Mouse (Mus musculus) embryo, embryonic 11.5 days (tissue): ENCODE results near the gene Mtr.
A peak's percentile ranks its signal among the peaks of the same experiment; 100 is the strongest.

Experiments
- DNase-seq: peaks from one replicate; pipeline ENCODE4 v3.0.0-alpha.2; 2012; ENCODE audit warnings: low read depth, low spot score

The Mtr gene

DNA sequence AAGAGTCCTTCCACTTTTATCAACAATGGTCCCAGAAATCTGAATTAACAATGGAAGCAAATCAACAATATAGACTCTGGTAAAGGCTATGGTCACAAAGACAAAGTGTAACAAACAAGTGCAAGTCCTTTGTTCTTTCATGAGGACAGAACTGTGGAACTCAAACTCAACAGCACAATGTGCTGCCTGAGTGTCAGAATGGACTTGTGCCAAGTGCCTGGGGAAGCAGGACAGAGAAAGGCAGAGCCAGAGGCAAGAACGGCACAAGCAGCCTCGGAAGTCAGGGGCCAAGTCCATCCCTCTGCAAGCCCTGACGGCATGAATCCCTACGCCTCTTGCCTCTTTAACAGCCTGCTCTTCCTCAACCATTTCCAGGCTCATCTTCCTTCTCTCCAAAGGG is 13.9 kb downstream of the Mtr start:
- no peak for DNase-seq

DNA sequence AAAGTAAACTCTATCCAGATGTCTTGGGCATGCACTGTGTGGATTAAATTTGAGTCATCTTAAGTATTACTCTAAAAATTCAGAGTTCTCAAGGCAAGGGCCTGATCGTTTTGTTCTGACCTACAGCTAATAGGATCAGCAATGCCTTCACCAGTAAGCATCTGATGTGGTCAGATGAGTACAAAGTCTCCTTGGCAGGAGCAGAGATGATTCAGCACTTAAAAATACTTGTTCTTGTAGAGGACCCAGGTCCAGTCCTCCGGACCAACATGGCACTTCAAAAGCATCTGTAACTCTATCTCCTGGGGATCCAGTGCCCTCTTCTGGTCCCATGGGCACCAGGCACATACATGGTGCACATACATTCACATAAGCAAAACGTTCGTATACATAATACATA is 25.8 kb downstream of the Mtr start:
- DNase-seq = no peak

DNA sequence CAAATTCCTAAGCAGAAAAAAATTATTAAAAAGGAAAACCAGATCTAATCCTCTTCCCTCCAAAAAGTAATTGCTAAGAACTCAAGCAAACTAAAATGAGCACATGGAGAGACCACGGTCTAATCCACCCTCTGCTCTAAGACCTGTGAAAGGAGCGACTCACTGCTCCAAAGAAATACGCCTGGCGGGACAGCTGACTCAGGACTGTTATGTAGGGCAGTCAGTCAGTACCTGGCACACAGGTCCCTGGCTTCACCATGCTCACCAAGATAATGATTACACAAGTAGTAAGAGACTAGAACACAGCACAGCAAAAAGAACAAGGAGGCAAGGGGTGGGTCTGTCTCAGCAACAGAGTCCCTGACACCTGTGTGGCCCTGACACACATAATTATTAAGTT is 29.7 kb downstream of the Mtr start:
- no peak for DNase-seq

DNA sequence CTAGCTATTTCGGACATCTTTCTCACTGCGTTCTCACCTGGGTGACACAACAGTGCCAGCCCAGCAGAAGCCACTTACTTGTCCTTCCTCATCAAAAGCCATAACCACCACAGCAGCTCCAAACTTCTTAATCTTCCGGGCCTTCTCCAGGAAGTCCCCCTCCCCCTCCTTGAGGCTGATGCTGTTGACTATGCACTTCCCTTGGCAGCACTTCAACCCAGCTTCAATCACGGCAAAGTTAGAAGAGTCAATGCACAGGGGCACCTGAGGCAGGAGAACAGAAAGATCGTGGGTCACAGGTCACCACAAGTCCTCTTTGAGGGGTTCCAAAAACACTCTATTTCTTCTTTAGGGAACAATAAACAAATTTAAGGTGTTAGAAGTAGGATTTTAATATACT is 30.3 kb downstream of the Mtr start:
- no peak for DNase-seq

DNA sequence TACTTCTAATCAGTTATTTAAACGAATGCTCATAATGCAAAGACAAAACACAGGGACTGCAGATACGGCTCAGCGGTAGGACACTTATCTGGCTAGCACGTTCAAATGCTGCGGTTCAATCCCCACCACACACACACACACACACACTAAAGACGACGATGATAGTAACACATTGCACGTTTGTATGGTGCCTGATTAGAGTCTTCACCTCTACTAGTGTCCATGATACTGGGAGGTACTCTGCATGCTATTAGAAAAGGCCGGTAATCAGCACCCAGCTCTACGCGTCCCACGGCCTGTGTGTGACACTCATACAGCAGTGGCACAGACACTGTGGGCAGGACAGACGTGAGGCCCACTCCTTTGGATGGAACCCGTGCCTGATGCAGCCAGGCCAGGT is 39.3 kb downstream of the Mtr start:
- DNase-seq = no peak

DNA sequence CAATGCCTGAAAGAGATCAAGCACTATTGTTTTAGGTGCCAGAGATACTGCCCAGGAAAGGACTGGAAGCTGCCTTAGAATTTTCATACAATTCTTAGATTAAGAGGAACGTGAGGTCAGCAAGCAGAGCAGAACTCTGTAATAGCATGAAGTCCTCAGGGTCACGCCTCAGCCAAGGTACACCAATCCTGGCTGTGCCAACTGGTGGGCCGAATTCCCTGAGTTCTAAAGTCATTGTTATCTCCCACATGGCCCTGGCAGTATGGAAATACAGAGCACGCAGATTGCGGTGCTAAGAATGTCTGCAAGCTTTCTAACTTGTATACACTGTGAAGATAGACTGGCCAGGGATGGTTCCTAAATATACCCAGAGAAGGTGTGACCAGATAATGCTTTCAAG is 43.0 kb downstream of the Mtr start:
- DNase-seq = no peak

DNA sequence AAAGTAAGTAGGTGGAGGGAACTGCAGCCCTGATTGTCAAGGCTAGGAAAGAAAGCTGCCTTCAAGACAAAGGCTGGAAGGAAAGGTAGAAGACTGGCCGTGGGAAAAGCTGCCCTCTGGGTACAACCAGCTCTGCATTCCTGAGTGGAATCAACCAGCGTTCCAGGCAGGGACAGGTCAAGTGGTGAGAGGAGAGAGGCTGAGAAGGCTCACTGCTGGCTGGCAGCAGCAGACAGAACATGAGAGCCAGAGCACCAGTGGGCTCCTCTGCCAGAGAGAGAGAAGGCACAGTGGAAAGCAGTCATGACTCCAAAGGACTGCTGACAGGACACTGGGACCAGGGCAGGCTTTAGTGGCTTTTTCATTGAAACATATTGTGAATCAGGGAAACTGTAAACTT is 46.9 kb downstream of the Mtr start:
- no peak for DNase-seq

DNA sequence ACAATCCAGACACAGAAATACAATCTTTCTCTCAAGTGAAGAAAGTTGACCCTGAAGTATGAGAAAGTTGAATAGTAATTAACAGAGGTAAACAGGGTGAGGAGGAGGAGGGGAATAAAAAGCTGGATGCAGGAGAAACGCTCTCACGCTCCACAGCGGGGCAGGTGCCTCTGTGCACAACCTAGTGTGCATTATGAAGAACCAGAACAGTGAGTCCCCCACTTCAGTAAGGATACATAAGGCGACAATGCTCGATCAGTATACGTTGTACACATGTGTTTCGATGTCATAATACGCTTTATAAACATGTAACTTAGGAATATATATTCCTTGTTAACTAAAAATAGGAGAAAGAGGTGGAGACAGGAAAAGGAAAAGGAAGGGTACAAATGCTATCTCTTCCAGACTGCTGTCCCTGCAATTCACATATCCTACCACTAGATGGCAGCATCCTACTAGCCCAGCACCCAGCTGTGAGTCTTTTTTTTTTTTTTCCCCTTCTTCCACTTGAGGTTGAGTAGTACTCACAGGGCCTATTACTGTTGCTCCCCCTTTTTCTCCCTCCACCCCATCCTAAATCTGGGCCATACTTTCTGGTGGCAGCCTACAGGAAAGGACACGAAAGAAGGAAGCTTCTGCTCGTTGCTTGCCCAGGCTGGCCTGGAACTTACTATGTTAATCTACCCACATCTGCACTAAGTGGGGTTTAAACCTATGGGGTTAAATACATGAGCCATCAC is 47.7 kb downstream of the Mtr start:
- peak; percentile 51 for DNase-seq

DNA sequence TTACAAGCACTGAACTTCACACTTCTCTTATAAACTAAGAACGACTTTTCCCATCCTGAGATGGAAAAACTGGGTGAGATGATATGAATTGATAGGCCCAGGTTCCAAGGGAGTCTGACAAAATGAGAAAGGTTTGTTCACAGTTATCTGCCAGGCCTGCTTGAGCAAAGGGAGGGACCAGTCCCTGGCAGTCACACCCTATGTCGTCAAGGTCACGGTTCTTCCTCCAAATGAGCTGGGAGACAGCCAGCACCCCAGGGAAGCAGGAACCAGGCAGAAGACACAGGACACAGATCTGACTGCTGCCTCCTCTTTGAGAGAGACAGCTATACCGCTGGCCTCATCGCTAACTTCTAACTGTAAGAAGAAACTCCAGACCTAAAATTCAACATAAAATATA is 57.5 kb downstream of the Mtr start:
- DNase-seq = no peak

DNA sequence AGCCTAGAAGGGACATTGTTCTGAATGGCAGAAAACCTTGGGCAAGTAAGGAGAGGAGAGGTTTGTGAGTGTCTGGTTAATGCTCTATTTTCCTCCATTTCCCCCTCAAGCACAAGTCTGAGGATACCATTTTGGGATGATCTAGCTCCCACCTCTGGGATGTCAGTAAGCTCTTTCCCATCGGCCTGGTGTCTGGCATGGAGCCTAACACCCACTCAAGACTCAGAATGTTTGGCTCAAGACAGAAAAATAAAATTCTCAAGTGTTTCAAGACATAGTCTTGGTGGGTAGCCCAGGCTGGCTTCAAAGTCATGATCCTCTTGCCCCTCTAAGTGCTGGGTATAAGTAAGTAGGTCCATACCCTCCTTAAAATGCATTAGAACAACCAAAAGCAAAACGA is 59.4 kb downstream of the Mtr start:
- no peak for DNase-seq

DNA sequence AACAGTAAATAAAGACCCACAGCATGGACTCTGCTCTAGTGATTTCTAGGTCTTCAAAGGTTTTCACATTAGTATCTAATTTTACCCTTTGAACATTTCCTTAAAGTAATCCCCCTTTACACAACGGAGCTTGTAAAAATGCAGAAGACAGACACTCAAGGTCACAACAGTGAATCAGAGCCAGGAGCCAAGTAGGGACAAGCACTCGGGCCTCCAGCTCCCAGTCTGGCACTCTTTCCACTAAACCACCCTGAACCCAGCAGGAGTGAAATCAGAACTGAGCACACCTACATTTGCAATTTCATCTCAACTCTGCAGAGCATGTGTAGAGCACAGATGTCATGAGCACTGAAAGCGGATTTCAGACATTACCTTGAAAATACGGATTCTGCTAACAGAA is 61.1 kb downstream of the Mtr start:
- no peak for DNase-seq

DNA sequence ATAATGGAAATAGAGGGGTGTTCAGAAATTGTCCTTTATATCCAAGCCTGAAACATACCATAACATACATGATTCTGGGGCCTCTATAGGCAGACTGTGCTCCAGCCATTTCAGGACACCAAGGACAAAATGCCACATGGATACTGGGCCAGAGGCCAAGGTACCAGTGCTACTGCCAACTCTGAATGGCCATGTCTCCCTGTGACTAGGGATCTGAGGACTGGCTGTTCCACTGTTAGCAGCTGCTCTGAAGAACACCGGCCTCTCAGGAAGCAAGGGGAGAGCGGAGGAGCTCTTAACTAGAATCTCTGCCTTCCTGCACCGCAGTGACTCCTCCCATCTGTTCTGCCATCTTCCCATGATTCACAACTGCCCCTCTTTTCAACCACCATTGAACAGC is 61.9 kb downstream of the Mtr start:
- no peak for DNase-seq

DNA sequence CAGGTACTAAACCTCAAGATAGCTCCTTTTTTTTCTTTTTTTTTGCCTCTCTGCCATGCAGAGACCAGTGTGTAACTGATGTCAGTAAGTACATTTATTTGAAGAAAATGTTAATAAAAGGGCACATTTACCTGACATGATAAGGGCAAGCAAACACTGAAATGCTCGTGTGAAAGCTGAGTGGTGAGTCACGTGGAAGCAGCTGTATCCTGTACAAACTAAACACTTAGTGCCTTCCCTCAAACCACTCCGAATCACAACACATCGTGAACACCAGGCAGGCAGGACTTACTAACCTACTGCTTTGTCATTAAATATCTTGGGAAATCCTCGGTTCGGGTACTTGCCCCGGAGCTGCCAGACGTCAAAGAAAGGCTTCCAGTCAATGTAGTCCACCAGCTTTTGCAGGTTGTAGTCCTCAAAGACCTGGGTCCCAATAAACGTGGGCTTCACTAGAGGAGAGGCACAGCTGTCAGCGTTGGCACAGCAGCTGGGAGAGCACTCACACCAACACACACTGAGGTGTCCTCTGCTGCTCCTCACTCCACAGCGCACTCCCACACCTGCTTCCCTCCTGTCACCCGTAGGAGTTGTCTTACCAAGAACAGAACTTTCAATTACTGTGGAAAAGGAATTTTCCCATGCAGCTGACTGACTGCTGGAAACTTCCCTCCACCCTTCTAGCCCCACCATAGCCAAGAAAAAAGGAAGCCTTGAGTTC is 62.8 kb downstream of the Mtr start:
- no peak for DNase-seq

DNA sequence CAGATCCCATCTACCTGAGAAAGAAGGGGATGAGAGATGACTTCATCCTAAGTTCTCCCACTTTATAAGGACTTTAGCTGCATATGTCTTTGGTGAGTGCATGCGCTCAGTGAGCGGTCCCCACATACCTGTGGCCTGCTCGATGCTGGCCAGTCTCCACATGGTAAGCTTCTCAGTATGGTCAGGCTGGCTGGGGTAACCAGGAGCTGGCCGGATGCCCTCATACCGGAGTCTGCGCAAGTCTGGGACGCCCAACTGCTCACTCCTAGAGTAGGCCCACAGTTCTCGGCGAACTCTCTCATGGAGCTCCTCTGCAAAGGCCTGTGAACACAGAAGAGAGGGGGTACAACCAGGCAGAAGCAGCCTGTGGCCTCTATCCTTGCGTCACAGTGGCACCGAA is 68.7 kb downstream of the Mtr start:
- DNase-seq = no peak

DNA sequence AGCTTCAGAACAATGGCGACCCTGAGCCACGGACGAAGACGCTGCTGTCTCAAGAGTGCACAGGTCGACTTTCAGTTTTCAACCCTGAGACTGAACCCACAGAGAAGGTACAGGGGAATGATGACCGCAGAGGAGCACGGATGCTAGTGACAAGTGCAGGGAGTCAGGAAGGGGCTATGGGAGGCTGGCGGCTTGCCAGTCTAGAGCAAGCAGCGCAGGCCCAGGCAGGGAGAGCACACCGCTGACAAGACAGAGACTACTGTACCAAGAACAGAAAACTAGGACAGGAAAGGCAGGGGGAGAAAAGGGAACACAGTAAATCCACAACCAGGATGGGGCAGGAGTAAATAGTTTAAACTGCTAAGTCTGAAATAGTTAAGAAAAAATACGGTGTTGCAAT is 69.1 kb downstream of the Mtr start:
- DNase-seq = no peak

DNA sequence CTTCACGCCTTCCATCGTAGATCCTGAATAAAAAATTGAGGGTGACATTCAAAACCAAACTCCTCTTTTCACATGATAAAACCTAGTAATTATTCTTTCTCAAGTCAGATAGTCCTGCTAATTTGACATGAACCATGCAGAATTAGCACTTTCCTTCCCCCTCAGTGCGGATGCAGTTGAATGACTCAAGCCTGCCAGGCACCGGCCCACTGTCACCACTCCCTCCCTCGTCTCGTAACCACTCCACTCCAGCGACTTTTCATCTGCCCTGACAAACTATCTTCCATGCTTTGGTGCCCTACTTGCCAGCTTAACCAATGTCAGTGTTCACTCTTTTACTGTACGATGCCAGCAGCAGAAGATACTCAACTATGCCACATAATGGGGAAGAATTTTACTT is 78.4 kb downstream of the Mtr start:
- no peak for DNase-seq

DNA sequence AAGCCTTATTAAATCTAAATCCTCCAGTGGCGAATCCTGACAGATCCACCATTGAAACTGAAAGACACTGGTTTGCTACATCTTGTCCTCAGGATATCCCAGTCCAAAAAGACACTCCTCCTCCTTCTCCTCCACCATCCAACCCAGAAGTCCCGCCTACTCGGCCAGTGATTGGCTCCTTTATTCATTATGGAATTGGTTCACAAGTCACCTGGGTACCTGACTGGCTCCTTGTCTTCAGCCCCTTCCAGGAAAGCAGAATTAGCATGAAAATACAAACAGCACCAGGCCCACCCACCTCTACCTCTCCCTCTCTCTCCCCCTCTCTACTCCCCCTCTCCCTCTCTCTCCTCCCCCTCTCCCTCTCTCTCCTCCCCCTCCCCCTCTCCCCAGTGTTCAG is 81.2 kb downstream of the Mtr start:
- DNase-seq = no peak

DNA sequence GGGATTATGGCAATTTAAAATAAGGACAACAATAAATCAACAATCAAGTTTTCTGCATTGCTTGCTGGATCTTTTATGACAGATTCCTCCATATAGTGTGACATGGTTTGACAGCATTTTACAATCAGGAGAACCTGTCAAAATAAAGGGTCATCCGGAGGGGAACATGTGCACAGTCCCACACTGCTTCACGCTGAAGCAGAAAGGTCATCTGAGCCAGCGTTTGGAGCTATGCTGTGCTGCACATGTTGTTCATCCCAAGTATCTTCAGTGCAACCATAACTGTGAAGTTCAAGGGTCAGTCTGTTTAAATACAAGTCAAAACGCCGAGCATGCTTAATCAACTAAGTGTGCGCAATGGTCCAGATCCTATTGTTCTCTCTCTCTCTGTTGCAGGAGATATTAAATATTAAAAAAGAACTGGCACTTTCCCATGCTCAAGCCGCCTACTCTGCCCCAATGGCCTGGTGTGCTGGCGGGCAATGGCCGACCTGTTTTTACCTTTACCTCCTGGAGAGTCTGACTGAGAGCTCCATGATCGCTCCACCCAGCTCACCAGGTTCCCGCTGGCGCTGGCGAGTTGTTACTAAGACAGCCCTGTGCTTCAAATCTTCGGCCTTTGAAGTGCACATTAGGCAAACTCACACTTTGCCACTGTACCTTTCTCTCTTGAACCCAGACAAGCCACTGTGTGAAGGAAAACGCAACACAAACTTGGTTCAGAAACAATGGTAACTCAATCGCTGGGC is 81.8 kb downstream of the Mtr start:
- DNase-seq = no peak

DNA sequence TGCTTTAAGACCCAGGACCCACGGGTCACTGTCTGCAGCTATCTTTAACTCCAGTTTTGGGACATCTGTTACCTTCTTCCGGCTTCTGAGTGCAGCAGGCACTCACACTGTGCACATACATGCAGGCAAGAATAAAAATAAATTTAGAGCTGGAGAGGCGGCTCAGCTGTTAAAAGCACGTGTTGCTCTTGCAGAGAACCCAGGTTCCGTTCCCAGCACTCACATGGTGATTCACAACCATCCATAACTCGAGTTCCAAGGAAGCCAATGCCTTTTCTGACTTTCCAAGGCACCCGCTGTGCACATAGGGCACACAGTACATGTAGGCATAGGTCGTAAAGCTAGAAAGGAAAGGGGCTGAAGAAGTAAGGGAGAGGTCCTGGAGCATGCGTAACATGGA is 90.6 kb downstream of the Mtr start:
- no peak for DNase-seq

DNA sequence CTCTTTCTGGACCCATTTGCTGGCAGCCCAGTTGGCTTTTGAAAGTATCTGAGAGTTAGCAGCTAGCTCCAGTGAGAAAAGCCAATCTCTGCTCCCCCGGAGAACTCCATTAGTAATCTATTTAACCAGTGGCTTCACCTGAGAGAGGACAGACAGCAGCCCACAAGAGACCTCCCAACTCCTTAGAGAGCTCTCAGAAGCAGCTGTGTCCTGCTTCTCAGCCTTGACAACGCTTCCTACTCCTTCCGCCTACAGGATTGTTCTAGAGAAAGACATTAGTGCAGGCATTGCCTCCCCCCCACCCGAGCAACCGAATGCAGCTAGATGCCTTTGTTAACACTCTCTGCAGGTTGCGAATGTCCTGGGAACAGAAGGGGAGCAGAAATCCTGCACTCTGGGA is 91.5 kb downstream of the Mtr start:
- DNase-seq = no peak

DNA sequence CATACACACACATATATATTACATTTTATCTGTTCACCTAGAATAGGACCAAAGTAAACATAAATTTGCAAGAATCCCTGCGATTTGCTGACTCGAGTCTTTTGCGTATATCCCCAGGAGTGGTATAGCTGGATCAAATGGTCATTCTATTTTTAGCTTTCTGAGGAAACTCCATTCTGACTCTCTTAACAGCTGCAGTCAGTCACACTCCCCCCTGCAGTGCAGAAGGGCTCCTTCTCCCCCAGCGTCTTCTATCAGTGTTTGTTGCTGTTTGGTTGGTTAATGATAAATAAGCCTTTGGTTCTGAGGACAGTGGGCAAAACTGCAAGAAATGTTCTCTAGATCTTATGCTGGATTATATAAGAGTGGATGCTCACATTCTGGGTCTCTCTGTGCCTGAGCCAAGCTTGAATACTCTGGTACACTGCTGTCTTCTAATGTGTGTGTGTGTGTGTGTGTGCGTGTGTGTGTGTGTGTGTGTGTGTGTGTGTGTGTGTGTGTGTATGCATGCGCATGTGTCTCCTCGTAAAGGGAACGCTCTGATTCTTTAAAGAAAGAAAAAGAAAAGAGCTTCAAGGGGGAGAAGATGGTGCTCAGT is 92.4 kb downstream of the Mtr start:
- DNase-seq = no peak

DNA sequence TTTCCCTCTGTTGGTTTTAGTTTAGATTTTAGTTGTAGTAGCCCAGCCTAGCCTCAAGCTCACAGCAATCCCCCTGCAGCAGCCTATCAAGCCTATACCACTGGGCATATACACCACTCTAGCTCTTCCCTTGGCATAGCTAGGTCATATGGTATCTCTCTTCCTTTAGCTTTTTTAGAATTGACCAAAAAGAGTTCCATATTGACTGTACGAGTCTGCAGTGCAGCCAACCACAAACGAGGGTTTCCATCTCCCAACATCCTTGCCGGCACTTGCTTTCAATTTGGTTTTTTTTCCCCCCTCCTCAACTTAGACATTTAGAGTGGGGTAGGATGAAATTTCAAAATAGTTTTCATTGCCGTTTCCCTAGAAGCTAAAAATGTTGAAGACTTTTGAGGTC is 95.5 kb downstream of the Mtr start:
- DNase-seq = no peak

DNA sequence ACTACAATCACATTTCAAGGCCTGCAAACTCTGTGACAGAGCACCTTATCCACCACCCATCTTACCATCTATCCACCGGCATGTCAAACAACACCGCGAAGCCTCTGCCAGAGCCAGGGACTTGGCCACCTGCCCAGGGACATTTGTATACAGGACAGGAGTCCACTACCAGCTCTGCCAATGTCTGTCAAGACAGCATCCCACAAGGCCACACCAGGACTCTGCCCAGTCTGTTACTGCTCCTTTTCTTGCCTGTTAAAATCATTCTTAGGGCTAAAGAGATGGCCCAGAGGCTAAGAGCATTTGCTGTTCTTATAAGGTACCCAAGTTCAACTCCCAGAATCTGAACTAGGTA is 97.8 kb downstream of the Mtr start:
- DNase-seq = no peak
